Mouse (Mus musculus) G1E (cell line): ENCODE measurements around the gene Arhgap30.

Experiments
- CTCF ChIP-seq: IDR thresholded peaks from 2 replicates; pipeline ENCODE4 v1.5.1; 2012; ENCODE audit warnings: low read depth, low read length, inconsistent platforms, mixed read lengths
- GATA1 ChIP-seq: IDR thresholded peaks from 2 replicates; pipeline ENCODE4 v1.6.1; 2012; ENCODE audit warnings: borderline replicate concordance, low read length, inconsistent platforms, mixed read lengths
- GATA2 ChIP-seq: IDR thresholded peaks from 2 replicates; pipeline ENCODE4 v1.6.1; 2012; ENCODE audit warnings: low read depth, low read length, inconsistent platforms, borderline replicate concordance
- POLR2AphosphoS5 ChIP-seq: IDR thresholded peaks from 2 replicates; pipeline ENCODE4 v1.6.1; 2012; ENCODE audit warnings: low read depth, low read length, inconsistent platforms; ENCODE audit not compliant: insufficient replicate concordance
- TAL1 ChIP-seq: conservative IDR thresholded peaks from 2 replicates; pipeline ENCODE4 v1.6.1; 2012; ENCODE audit warnings: low read depth, low read length, inconsistent platforms, mixed read lengths

GRCm38 (mm10) chr1:171435288-171435814 is 46.6 kb downstream of the Arhgap30 start:
- TF ChIP-seq CTCF (no peak), TAL1 (no peak), GATA1 (no peak), POLR2AphosphoS5 (no peak), GATA2 (no peak)
